Mouse (Mus musculus): ENCODE results near the gene Znhit6. TPM values are rescaled to one million over a fixed set of nuclear protein-coding genes. Genes with fewer than 3 reads are reported as not detected.

Gene Znhit6
- polyA plus RNA-seq, 2 experiments = 8.5 to 14.1 TPM

- Histone ChIP-seq H3K27ac (no peak overlapping the region), H3K36me3 (replicated peaks; ENCODE audit: control insufficient read depth, insufficient read depth, low read depth) (no peaks in the 10 kb centered on the region), H3K27me3 (ENCODE audit: control insufficient read depth, insufficient read depth, low read length) (no peaks in the 10 kb centered on the region), H3K4me1 (replicated peaks; ENCODE audit: control insufficient read depth in 2 of 2, insufficient read depth in 2 of 2, low read length in 1 of 2) (peaks cover 0 to 5% of the 10 kb centered on the region in 2 experiments; a peak in 2 of 4 replicates), H3K4me2 (ENCODE audit: low read depth) (no peak overlapping the region), H3K4me3 (ENCODE audit: insufficient read depth in 1 of 2, low read depth in 2 of 2, low read length in 2 of 2) (no peak overlapping the region), H3K9ac (replicated peaks) (no peak overlapping the region), H3K9me3 (ENCODE audit: control insufficient read depth, low read length) (no peaks in the 10 kb centered on the region)
- 60% methylated on average over 5 of the region's 5 CpGs for WGBS (ENCODE audit: insufficient replicate concordance)
- TF ChIP-seq CTCF (IDR thresholded peaks at IDR 0.05; ENCODE audit: low read depth) = no peak
- TF ChIP-seq EP300 (IDR thresholded peaks at IDR 0.05; ENCODE audit: low read depth) = no peak
- DNase-seq (ENCODE audit: low read depth in 3 of 3, low spot score in 3 of 3) (no peak), ATAC-seq (ENCODE audit: insufficient read depth) (no peak)
Observed at GRCm38 (mm10) chr3:145628643-145629042, 52.6 kb downstream of the Znhit6 start.

- peaks cover 0 to 3% of the 10 kb centered on the region in 2 experiments; a peak in 2 of 4 replicates for H3K4me1 ChIP-seq (replicated peaks; ENCODE audit: control insufficient read depth in 2 of 2, insufficient read depth in 2 of 2, low read length in 1 of 2)
- no peak overlapping the region for H3K27ac ChIP-seq
- no peak overlapping the region for H3K4me3 ChIP-seq (ENCODE audit: insufficient read depth in 1 of 2, low read depth in 2 of 2, low read length in 2 of 2)
- DNase-seq (ENCODE audit: low read depth in 3 of 3, low spot score in 3 of 3) (no peak), ATAC-seq (ENCODE audit: insufficient read depth) (no peak)
- WGBS (ENCODE audit: insufficient replicate concordance) = 29% methylated on average over 6 of the region's 6 CpGs
- H3K9ac ChIP-seq (replicated peaks) = no peak overlapping the region
- TF ChIP-seq CTCF (IDR thresholded peaks at IDR 0.05; ENCODE audit: low read depth) (no peak), EP300 (IDR thresholded peaks at IDR 0.05; ENCODE audit: low read depth) (no peak)
- no peaks in the 10 kb centered on the region for H3K9me3 ChIP-seq (ENCODE audit: control insufficient read depth, low read length)
- H3K4me2 ChIP-seq (ENCODE audit: low read depth) = no peak overlapping the region
- no peaks in the 10 kb centered on the region for H3K27me3 ChIP-seq (ENCODE audit: control insufficient read depth, insufficient read depth, low read length)
- H3K36me3 ChIP-seq (replicated peaks; ENCODE audit: control insufficient read depth, insufficient read depth, low read depth) = no peaks in the 10 kb centered on the region
Observed at GRCm38 (mm10) chr3:145632888-145633287, 56.9 kb downstream of the Znhit6 start.

- DNase-seq (ENCODE audit: low read depth in 3 of 3, low spot score in 3 of 3) (no peak), ATAC-seq (ENCODE audit: insufficient read depth) (peak; percentile 38; the same call in 1 of the 2 replicates)
- no peak for TF ChIP-seq EP300 (IDR thresholded peaks at IDR 0.05; ENCODE audit: low read depth)
- TF ChIP-seq CTCF (IDR thresholded peaks at IDR 0.05; ENCODE audit: low read depth) = no peak
- Histone ChIP-seq H3K4me2 (ENCODE audit: low read depth) (peak overlapping the region; percentile 8; the same call in 1 of the 2 replicates), H3K4me1 (replicated peaks; ENCODE audit: control insufficient read depth in 2 of 2, insufficient read depth in 2 of 2, low read length in 1 of 2) (peaks cover 0 to 3% of the 10 kb centered on the region in 2 experiments; a peak in 2 of 4 replicates), H3K4me3 (ENCODE audit: insufficient read depth in 1 of 2, low read depth in 2 of 2, low read length in 2 of 2) (no peak overlapping the region), H3K9me3 (ENCODE audit: control insufficient read depth, low read length) (no peaks in the 10 kb centered on the region), H3K36me3 (replicated peaks; ENCODE audit: control insufficient read depth, insufficient read depth, low read depth) (no peaks in the 10 kb centered on the region), H3K27me3 (ENCODE audit: control insufficient read depth, insufficient read depth, low read length) (no peaks in the 10 kb centered on the region), H3K9ac (replicated peaks) (no peak overlapping the region), H3K27ac (no peak overlapping the region)
- WGBS (ENCODE audit: insufficient replicate concordance) = 49% methylated on average over 14 of the region's 14 CpGs
Observed at GRCm38 (mm10) chr3:145634002-145634710, 58.2 kb downstream of the Znhit6 start.

- no peaks in the 10 kb centered on the region for H3K4me1 ChIP-seq (replicated peaks; ENCODE audit: control insufficient read depth in 2 of 2, insufficient read depth in 2 of 2, low read length in 1 of 2)
- H3K27ac ChIP-seq = no peak overlapping the region
- no peaks in the 10 kb centered on the region for H3K27me3 ChIP-seq (ENCODE audit: control insufficient read depth, insufficient read depth, low read length)
- WGBS (ENCODE audit: insufficient replicate concordance) = 49% methylated on average over 4 of the region's 4 CpGs
- TF ChIP-seq CTCF (IDR thresholded peaks at IDR 0.05; ENCODE audit: low read depth) (no peak), EP300 (IDR thresholded peaks at IDR 0.05; ENCODE audit: low read depth) (no peak)
- ATAC-seq (ENCODE audit: insufficient read depth) (no peak), DNase-seq (ENCODE audit: low read depth in 3 of 3, low spot score in 3 of 3) (no peak)
- no peaks in the 10 kb centered on the region for H3K9me3 ChIP-seq (ENCODE audit: control insufficient read depth, low read length)
- no peak overlapping the region for H3K4me2 ChIP-seq (ENCODE audit: low read depth)
- H3K36me3 ChIP-seq (replicated peaks; ENCODE audit: control insufficient read depth, insufficient read depth, low read depth) = no peaks in the 10 kb centered on the region
- no peak overlapping the region for H3K9ac ChIP-seq (replicated peaks)
- no peak overlapping the region for H3K4me3 ChIP-seq (ENCODE audit: insufficient read depth in 1 of 2, low read depth in 2 of 2, low read length in 2 of 2)
Observed at GRCm38 (mm10) chr3:145640170-145640569, 64.2 kb downstream of the Znhit6 start.

- DNase-seq (ENCODE audit: low read depth in 3 of 3, low spot score in 3 of 3) = no peak
- Histone ChIP-seq H3K9ac (replicated peaks) (no peak overlapping the region), H3K4me2 (ENCODE audit: low read depth) (no peak overlapping the region), H3K27ac (no peak overlapping the region), H3K4me3 (ENCODE audit: insufficient read depth in 1 of 2, low read depth in 2 of 2, low read length in 2 of 2) (no peak overlapping the region), H3K9me3 (ENCODE audit: control insufficient read depth, low read length) (no peaks in the 10 kb centered on the region), H3K27me3 (ENCODE audit: control insufficient read depth, insufficient read depth, low read length) (no peaks in the 10 kb centered on the region), H3K36me3 (replicated peaks; ENCODE audit: control insufficient read depth, insufficient read depth, low read depth) (no peaks in the 10 kb centered on the region), H3K4me1 (replicated peaks; ENCODE audit: control insufficient read depth in 2 of 2, insufficient read depth in 2 of 2, low read length in 1 of 2) (no peaks in the 10 kb centered on the region)
- ATAC-seq (ENCODE audit: insufficient read depth) = no peak
- TF ChIP-seq EP300 (IDR thresholded peaks at IDR 0.05; ENCODE audit: low read depth) (no peak), CTCF (IDR thresholded peaks at IDR 0.05; ENCODE audit: low read depth) (no peak)
- 48% methylated on average over 4 of the region's 4 CpGs for WGBS (ENCODE audit: insufficient replicate concordance)
Observed at GRCm38 (mm10) chr3:145640583-145640982, 64.6 kb downstream of the Znhit6 start.

Measured in liver, embryonic 14.5 days (tissue).